In the genomic region with DNA sequence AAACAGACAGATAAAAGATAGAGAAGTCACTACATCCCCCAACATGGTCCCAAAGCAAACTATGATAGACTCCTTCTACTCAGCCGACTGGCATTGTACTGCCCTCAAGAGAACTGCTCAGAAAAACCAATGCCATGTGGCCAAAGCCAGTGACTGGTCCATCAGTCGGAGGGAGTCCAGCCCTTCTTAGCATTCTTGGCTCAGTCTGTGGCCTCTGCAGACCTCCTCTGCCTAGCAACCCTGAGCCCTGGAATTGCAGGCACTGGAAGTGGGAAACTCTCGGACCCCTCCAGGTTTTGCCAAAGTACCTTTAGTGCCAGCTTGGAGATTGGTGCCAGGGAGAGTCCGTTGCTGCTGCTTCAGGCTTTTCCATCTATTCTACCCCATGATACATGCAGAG, we compare ENCODE assay signal across 30 mouse cellular contexts.
DNase-seq lines count a peak whose midpoint lies in the region; ATAC-seq and TF ChIP-seq lines count a peak whose summit lies in the region.
"Had no signal": no experiment of that assay in that cellular context is flagged by ENCODE, and none has a peak within 500 bp of the region (broad histone marks: within the 10 kb centered on the region; RNA-seq: fewer than 3 reads in every experiment).

No protein-coding gene starts in this region.

- no peaks in the 10 kb centered on the region for H3K36me3 ChIP-seq in forebrain, postnatal 0 days (ENCODE audit: insufficient read depth)
- no peaks in the 10 kb centered on the region for H3K36me3 ChIP-seq in forebrain, embryonic 16.5 days (ENCODE audit: control insufficient read depth, insufficient read depth)
- H3K36me3 ChIP-seq: embryonic facial prominence, embryonic 13.5 days; G1E; heart, embryonic 10.5 days; heart, embryonic 15.5 days; hindbrain, embryonic 15.5 days; intestine, embryonic 15.5 days; limb, embryonic 15.5 days; liver, embryonic 13.5 days had no signal

- TF ChIP-seq CTCF in forebrain, postnatal 0 days (IDR thresholded peaks at IDR 0.05; ENCODE audit: low read depth), result no peak
- TF ChIP-seq CTCF in brain, embryonic 14.5 days (IDR thresholded peaks at IDR 0.05; ENCODE audit: borderline replicate concordance, extremely low read depth, insufficient read depth, insufficient read length), result no peak

- 54% methylated on average over 4 of the region's 4 CpGs for WGBS in forebrain, postnatal 0 days
- 50% methylated on average over 4 of the region's 4 CpGs for WGBS in forebrain, embryonic 16.5 days

- no peak overlapping the region for H3K27ac ChIP-seq in forebrain, postnatal 0 days (ENCODE audit: low read depth, low read length)
- no peak overlapping the region for H3K27ac ChIP-seq in forebrain, embryonic 16.5 days (ENCODE audit: low read length)
- H3K27ac ChIP-seq: embryonic facial prominence, embryonic 13.5 days; heart, embryonic 10.5 days; heart, embryonic 15.5 days; hindbrain, embryonic 15.5 days; intestine, embryonic 15.5 days; layer of hippocampus, adult 2 months; limb, embryonic 15.5 days; liver, embryonic 13.5 days had no signal

- no peak overlapping the region for H3K4me3 ChIP-seq in forebrain, postnatal 0 days (ENCODE audit: low read depth, low read length)
- no peak overlapping the region for H3K4me3 ChIP-seq in forebrain, embryonic 16.5 days (replicated peaks; ENCODE audit: low read length)
- H3K4me3 ChIP-seq: embryonic facial prominence, embryonic 13.5 days; heart, embryonic 10.5 days; heart, embryonic 15.5 days; hindbrain, embryonic 15.5 days; intestine, embryonic 15.5 days; layer of hippocampus, adult 2 months; limb, embryonic 15.5 days; liver, embryonic 13.5 days; megakaryocyte, embryonic 14.5 days had no signal

- no peaks in the 10 kb centered on the region for H3K9me3 ChIP-seq in forebrain, postnatal 0 days (ENCODE audit: low read length)
- H3K9me3 ChIP-seq in forebrain, embryonic 16.5 days (ENCODE audit: control insufficient read depth, low read length), result no peaks in the 10 kb centered on the region
- H3K9me3 ChIP-seq: embryonic facial prominence, embryonic 13.5 days; G1E; heart, embryonic 10.5 days; heart, embryonic 15.5 days; hindbrain, embryonic 15.5 days; intestine, embryonic 15.5 days; limb, embryonic 15.5 days; liver, embryonic 13.5 days; megakaryocyte, embryonic 14.5 days had no signal

- no peak overlapping the region for H3K4me2 ChIP-seq in forebrain, postnatal 0 days (ENCODE audit: low read depth)
- H3K4me2 ChIP-seq in forebrain, embryonic 16.5 days (ENCODE audit: low read length), result no peak overlapping the region
- H3K4me2 ChIP-seq: embryonic facial prominence, embryonic 13.5 days; heart, embryonic 15.5 days; hindbrain, embryonic 15.5 days; intestine, embryonic 15.5 days; limb, embryonic 15.5 days; liver, embryonic 13.5 days had no signal

- ATAC-seq in forebrain, postnatal 0 days, result peak; percentile 45; the same call in 1 of the 2 replicates
- ATAC-seq in forebrain, embryonic 16.5 days, result no peak
- ATAC-seq: intestine, embryonic 15.5 days; lung, postnatal 0 days had no signal

- H3K4me1 ChIP-seq in forebrain, postnatal 0 days (ENCODE audit: insufficient read depth), result no peaks in the 10 kb centered on the region
- H3K4me1 ChIP-seq in forebrain, embryonic 16.5 days (replicated peaks; ENCODE audit: control insufficient read depth, insufficient read depth, low read length), result 0 out of 2 replicates have a peak, but pooled peaks cover 3% of the 10 kb centered on the region
- H3K4me1 ChIP-seq: embryonic facial prominence, embryonic 13.5 days; heart, embryonic 10.5 days; heart, embryonic 15.5 days; hindbrain, embryonic 15.5 days; intestine, embryonic 15.5 days; limb, embryonic 15.5 days; liver, embryonic 13.5 days; megakaryocyte, embryonic 14.5 days had no signal

- H3K27me3 ChIP-seq in forebrain, postnatal 0 days (ENCODE audit: insufficient read depth, low read length), result no peaks in the 10 kb centered on the region
- no peaks in the 10 kb centered on the region for H3K27me3 ChIP-seq in forebrain, embryonic 16.5 days (replicated peaks; ENCODE audit: control insufficient read depth, insufficient read depth, low read length)
- H3K27me3 ChIP-seq: intestine, embryonic 15.5 days; limb, embryonic 15.5 days; liver, embryonic 13.5 days had no signal

- no peak for TF ChIP-seq POLR2A in brain, embryonic 14.5 days (IDR thresholded peaks at IDR 0.05; ENCODE audit: borderline replicate concordance, extremely low read depth, insufficient read depth, insufficient read length, poor library complexity, severe bottlenecking)

- intact Hi-C loops in left cerebral cortex, postnatal 4 days (cut with DNase I), result no loop called here

- no peak overlapping the region for H3K9ac ChIP-seq in forebrain, postnatal 0 days
- no peak overlapping the region for H3K9ac ChIP-seq in forebrain, embryonic 16.5 days (replicated peaks; ENCODE audit: low read depth, low read length)
- H3K9ac ChIP-seq: embryonic facial prominence, embryonic 13.5 days; heart, embryonic 15.5 days; hindbrain, embryonic 15.5 days; intestine, embryonic 15.5 days; limb, embryonic 15.5 days; liver, embryonic 13.5 days had no signal

- peak; percentile 10 for DNase-seq in cerebellum, adult 9-11 months
- no peak for DNase-seq in cerebellum, postnatal 36 days
- DNase-seq in forebrain, postnatal 0 days, result peak; percentile 19
- peak; percentile 20 for DNase-seq in left cerebral cortex, postnatal 4 days
- no peak for DNase-seq in left cerebral cortex, adult 18-20 months (ENCODE audit: low spot score in 2 of 2)
- peak; percentile 49 for DNase-seq in brain, embryonic 14.5 days (ENCODE audit: low read depth)
- DNase-seq in thymus, postnatal 10 days (ENCODE audit: low spot score in 2 of 2), result no peak
- DNase-seq: adrenal gland, postnatal 10 days; cerebellum, adult 18-20 months; cerebellum, postnatal 25 days; embryo, embryonic 11 days; gastrocnemius, postnatal 10 days; kidney, adult 2 months; kidney, postnatal 36 days; liver, embryonic 13.5 days; lung, adult 18-20 months; lung, postnatal 4 days; right cerebral cortex, postnatal 25 days; thymus, postnatal 25 days had no signal

Comparison
In these comparisons a context has a peak if more than half of its experiments do, and no peak if none do; other contexts are left out.
1. DNase-seq: peak in cerebellum, adult 9-11 months (single experiment), forebrain, postnatal 0 days (single experiment), left cerebral cortex, postnatal 4 days (single experiment) and brain, embryonic 14.5 days (single experiment); none in cerebellum, postnatal 36 days (0 of 2), left cerebral cortex, adult 18-20 months (0 of 2) and thymus, postnatal 10 days (0 of 2).